Mouse (Mus musculus): ENCODE measurements around the gene Ivns1abp.
"Not testable (repeated sequence)": the region's sequence is repeated elsewhere in the genome, so short reads cannot be mapped to it uniquely, and the experiment has no call there.

Gene Ivns1abp

DNA sequence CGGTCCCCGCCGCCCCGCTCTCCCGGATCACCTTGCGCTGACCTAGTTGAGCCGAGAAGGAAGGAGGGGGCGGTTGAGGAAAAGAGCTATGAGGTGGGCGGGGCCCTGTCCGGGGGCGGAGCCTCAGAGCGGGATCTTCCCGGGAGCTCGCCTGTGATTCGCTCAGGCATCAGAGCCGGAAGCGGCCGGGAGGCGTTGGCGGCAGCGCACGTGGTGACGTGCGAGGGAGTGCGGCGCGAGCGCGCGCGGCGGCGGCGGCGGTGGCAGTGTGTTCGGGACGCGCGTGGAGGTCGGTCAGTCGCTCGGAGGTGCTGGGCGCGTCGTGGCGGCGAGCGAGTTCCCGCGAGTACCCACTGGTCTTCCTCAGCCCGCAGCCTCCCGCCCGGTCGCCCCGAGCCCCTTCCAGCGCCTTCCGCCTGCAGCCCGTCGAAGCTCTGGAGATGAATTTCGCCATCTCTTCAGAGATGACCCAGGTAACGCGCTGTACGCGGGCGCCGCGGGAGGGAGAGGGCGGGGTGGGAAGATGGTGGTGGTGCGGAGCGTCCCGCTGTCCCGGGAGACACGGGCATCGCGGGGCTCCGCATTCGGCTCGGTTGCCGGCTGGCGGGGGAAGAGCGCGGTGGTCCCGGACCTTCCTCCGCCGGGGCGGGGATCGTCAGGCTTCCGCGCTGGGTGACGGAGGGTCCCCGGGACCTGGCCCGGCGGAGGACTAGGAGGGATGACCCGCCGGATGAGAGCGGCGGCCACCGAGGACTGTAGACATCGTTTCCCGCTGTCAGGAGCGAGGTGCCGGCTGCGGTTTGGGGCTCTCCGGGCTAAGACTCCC is at the start of gene Ivns1abp:
Ivns1abp (plus strand) TSS at position 195 of the 826 bp plus-strand sequence.
- peak; percentile 98 for DNase-seq (ENCODE audit: low spot score)

DNA sequence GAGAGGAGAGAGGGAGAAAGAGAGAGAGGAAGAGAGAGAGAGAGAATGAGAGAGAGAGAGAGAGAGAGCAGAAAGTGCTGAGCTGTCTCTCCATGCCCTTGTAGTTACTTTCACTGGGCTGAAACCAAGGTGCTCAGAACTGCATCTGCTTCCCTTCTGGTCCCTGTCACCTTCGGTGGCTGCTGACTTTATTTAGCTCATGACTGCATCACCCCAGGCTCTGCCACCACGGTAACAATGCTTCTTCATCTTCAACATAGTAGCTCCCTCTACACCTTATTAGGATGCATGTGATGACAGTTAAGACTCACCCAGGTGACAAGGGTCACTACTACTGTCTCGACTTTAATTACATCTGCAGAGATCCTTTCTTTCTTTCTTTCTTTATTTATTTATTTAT is 48.8 kb upstream of the Ivns1abp start:
- no peak for DNase-seq (ENCODE audit: low spot score)

GRCm38 (mm10) chr1:151296621-151297020 is 47.7 kb upstream of the Ivns1abp start:
- no peak for DNase-seq (ENCODE audit: low spot score)

DNA sequence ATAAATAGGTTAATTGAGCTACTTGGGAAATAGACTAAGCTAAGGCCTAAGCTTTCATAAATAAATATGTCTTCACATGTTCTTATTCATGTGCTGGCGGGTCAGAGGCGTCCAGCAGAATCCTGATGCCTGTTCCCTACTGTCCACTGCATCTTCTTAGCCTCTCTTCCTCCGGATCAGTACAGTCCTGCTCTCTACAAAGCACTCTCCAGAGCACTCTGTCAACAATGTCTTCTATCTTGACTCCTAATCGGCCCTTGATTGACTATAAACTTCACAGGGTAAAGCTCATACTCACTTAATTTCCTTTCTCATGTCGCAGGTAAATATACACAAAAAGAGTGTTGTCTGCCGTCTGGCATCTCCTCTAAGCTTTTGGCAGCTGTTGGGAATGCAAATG is 47.3 kb upstream of the Ivns1abp start:
- DNase-seq (ENCODE audit: low spot score): no peak

DNA sequence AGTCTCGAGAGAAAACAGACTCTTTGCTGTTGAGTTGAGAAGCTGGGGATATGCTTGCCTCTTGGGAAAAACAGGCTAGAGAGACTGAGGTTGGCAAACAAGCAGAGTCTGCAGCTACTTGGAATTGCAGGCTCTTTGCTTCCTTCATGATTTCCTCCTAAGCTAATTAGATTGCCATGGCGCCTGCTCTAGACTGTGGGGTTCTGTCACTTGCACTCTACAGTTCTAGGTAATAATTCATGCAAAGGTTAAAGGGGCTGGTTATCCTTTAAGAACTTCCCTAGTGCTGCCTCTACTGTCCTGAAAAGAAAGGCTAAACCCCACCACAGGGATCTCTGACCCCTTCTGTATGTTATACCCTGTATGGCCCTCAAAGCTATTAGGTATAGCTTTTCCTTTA is 46.7 kb upstream of the Ivns1abp start:
- no peak for DNase-seq (ENCODE audit: low spot score)

GRCm38 (mm10) chr1:151301456-151301855 is 42.8 kb upstream of the Ivns1abp start:
- DNase-seq (ENCODE audit: low spot score): no peak

DNA sequence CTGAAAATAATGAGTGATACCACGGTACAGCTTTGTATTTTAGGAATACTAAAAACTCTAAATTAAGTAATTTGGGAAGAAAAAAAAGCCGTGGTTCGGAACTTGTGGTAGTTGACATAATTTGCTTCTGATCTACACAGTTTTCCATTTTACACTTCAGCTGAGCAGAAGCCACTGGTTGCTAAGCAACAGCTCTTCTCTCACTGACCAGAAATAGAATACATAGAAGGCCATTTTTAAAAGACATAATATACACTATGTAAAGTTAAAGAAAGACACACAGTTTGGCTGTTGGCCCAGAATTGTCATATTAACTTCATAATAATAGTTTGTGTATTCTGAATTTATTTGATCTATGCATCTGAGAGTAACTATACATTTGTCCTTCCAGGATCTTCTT is 42.4 kb upstream of the Ivns1abp start:
- no peak for DNase-seq (ENCODE audit: low spot score)

DNA sequence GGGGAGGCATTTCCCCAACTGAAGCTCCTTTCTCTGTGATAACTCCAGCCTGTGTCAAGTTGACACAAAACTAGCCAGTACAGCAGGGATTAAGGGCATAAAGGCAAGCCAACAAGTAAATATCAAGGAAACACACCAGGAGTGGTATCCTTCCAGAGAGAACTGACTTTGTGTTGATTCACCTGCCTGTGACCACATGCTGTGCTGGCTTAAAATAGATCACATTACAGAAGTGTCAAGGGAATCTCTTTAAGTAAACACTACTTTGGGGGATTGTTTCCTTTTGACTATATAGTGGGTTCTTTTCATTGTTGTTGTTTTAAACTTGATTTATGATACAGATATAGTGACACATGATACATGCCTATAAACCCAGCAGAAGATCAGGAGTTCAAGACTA is 41.0 kb upstream of the Ivns1abp start:
- no peak for DNase-seq (ENCODE audit: low spot score)

- DNase-seq (ENCODE audit: low spot score): not testable (repeated sequence)
Observed at GRCm38 (mm10) chr1:151305001-151305400, 39.3 kb upstream of the Ivns1abp start.

- DNase-seq (ENCODE audit: low spot score): no peak
Observed at GRCm38 (mm10) chr1:151307059-151307458, 37.2 kb upstream of the Ivns1abp start.

DNA sequence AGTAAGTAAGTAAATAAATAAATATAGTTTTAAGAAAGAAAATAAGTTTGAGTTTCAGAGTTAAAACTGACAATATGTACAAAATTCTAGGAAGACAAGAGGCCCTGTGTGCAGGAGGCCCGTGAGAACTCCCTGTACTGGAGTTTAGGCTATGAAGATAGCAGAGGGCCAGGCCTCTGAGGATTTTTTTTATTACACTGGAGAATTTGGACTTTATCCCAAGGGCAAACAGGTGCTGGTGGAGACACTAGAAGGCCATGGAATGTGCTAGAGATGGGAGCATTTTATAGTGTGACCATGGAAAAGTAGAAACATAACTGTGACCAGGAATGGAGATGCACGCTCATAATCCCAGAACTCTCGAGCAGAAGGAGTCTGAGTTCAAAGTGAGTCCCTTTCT is 36.5 kb upstream of the Ivns1abp start:
- DNase-seq (ENCODE audit: low spot score): no peak

- no peak for DNase-seq (ENCODE audit: low spot score)
Observed at GRCm38 (mm10) chr1:151308508-151308907, 35.8 kb upstream of the Ivns1abp start.

DNA sequence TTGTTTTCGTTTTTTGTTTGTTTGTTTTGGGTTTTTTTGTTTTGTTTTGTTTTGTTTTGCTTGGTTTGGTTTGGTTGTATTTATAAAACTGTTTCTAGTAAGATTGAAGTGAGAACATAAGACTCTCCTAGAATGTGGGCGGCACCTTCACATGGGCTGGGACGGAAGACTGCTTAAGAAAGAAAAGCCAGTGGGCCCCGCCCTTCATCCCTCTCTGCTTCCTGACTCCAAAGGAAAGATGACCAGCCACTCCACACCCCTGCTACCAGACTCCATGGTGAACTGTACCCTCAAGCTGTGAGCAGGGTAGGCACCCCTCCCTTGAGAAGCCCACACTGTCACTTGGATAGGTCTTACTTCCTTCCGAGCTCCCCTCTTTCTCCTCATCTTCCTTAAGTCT is 33.8 kb upstream of the Ivns1abp start:
- no peak for DNase-seq (ENCODE audit: low spot score)

DNA sequence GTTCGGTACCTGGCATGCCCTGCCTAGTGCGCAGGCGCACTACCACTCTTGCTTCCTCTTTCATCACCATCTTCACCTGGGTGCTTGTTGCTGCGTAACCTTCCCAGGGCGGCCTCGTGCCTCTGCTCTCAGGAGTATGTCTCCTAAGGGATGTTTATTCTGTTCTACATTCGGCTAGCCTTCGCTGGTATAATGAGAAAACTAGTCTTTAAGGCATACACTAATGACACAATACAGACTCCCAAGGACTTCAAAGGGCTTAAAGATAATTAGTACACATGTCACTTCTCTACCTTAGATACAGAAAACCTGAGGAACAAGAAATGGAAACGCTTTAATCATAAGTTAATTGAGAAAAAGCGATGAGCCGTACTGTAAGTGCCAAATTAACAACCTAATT is 32.9 kb upstream of the Ivns1abp start:
- no peak for DNase-seq (ENCODE audit: low spot score)

- no peak for DNase-seq (ENCODE audit: low spot score)
Observed at GRCm38 (mm10) chr1:151319267-151319666, 25.0 kb upstream of the Ivns1abp start.

GRCm38 (mm10) chr1:151320408-151320807 is 23.9 kb upstream of the Ivns1abp start:
- DNase-seq (ENCODE audit: low spot score): no peak

DNA sequence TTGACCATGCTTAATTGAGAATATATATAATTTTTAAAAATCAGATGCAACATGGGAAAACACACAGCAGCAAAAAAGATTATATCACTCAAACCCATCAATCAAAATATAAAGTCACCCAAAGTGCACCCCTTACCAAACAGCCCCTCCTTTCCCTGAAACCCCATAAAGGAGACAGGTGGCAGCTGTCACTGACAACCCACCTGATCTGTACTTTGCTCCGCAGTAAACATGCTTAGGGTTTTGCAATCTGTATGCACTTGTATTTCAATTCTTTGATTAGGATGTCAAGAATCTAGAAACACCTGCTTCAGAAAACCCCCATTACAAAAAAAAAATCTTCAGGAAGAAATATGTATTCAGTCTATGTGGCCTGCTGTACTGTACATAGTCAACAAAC is 18.9 kb upstream of the Ivns1abp start:
- no peak for DNase-seq (ENCODE audit: low spot score)

- no peak for DNase-seq (ENCODE audit: low spot score)
Observed at GRCm38 (mm10) chr1:151328341-151329097, 15.8 kb upstream of the Ivns1abp start.

GRCm38 (mm10) chr1:151329601-151330000 is 14.7 kb upstream of the Ivns1abp start:
- no peak for DNase-seq (ENCODE audit: low spot score)

DNA sequence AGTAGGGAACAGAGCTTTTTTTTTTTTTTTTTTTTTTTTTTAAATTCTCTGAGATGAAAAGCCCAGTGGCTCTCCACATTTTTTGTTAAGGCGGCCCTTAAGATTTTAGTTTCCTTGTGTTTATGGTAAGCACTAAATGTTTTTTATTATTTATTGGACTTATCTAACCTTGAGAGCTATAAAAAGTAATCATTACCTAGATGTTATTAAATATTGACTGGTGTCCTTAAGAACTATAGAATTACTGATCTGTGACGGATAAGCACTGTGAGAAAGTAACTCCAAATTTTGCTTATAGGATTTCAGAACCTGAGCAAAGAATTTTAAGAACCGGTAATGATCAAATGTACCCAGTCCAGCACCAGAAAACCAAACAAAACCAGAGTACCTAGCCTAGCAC is 11.5 kb upstream of the Ivns1abp start:
- DNase-seq (ENCODE audit: low spot score): no peak

- no peak for DNase-seq (ENCODE audit: low spot score)
Observed at GRCm38 (mm10) chr1:151338234-151338633, 6.0 kb upstream of the Ivns1abp start.

- DNase-seq (ENCODE audit: low spot score): peak; percentile 71
Observed at GRCm38 (mm10) chr1:151338941-151339340, 5.3 kb upstream of the Ivns1abp start.

DNA sequence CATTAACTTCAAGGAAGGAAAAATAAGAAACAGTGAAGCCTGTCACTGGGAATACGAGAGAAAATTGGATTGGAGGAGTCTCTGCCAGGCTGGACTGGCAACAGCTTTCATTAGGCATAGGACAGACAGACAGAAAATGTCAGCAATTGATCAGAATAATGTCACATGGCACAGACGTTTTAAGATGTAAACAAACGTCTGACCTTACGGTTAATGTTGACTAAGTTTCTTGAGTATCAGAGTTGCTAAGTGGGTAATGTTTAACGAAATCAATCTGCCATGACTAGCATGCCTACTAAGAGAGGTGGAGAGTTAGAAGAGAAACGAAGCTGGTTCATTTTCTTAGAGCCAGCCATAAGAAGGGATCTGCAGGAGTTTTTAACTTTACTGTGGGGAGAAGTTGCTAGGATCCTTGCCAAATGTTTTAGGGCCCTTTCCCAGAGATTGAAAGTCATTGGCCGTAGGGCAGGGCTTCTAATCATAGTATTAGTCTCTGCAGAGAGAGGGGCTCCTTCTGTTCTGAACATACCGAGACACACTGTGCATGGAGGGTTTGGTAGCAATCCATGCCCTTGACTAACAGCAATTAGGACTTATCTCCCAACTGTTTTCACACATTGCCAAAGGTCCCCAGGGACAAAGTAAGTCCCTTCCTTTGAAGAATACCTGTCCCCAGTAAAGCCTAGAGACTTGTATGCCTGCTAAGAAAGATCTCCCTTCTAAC is 2.8 kb upstream of the Ivns1abp start:
- DNase-seq (ENCODE audit: low spot score): no peak

Data from ovary, postnatal 36 days (tissue).